Mouse (Mus musculus): Measurements from ENCODE around the gene 1110008P14Rik.

The 1110008P14Rik gene

DNA sequence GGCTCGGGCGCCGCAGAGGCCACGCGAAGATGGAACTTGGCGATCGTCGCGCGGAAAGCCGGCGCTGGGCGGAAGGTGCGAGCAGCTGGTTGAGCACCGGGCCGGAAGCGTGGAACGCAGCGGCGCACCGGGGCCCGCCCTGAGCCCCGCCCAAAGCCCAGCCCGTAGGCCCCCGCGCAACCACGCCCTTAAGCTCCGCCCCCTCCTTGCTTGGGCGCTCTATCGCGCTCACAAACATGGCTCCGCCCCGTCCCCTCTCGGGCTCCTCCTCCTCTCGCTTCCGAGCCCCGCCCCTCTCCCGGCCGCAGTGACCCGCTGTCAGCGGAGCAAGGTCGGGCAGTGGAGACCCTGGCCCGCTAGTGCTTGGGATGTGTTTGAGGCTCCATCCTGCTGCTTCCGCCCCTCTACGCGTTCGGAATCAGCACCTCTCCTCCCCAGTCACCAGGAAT is at the start of gene 1110008P14Rik:
TSS of gene 1110008P14Rik (minus strand) at position 164 of the 449 bp plus-strand sequence.
- DNase-seq: peak; percentile 98

DNA sequence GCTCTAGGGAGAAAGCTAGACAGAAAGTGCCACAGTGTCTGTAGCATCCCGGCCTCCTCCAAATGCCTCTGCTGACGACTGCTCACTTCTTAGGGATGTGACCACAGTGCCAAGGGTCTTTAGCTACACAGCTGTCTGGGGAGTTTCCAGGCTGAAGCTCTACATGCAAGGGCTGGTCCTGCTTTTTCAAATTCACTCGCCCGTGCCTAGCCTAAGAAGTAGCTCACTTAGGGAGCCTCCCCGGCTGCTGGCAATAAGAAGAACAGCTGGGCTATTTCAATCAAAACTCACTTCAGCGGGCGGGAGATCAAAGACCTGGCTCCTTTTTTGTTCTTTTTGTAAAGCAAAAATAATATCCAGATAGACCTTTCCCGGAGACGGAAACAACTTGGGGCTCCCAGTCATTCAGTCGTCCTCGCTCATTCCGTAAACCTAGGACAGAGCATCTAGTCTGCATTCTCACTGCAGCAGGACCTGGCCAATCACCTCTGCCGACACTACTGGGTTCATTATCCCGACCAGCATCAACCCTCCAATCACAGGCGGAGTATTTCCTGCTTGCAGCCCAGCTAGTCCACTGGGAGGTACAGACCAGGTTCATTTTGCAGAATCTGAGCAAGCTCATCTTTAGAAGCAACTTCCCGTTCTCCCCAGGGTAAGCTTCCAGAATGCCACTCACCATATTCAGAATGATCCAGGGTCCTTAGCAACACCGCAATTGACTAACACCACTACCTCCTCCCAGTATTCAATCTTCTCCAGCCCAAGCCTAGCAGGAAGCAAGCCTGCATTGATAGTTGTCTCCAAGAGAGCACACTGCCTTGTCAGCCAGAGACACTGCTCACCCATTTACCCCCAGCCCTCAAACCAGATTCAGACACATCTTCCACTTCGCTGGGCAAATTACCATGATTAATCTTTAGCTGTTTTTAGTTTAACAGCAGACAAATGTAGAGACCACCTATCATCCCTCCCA is 49.3 kb upstream of the 1110008P14Rik start:
- no peak for DNase-seq

DNA sequence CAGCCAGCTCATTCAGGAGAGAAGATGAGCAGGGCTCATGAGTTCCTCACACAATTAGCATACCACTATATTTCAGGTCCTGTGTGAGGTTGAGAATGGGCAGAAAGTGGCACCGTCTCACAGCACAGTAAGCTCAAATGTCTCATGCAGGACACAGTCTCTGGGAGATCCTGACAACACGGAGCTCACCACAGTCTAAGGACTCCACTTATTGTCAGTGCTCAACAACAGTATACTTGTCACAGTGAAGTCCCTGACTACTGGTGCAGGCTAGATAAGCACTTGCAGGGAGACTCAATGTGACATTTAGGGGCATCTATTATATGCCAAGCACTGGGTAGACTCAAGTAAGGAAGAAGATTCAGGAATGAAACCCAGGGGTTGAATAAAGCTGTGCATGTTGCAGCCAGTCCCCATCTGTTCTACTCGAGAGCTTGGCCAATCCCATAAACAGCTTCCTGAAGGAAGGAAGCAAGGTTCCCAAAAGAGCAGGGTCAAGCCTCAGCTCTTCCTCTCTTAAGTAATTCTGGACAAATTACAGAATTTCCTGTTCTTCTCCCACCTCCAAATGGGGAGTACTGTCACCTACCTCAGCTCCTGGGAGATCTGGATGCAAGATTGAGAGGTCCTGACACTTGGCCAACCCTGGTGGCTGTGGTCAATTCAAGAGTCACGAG is 47.6 kb upstream of the 1110008P14Rik start:
- DNase-seq: no peak

DNA sequence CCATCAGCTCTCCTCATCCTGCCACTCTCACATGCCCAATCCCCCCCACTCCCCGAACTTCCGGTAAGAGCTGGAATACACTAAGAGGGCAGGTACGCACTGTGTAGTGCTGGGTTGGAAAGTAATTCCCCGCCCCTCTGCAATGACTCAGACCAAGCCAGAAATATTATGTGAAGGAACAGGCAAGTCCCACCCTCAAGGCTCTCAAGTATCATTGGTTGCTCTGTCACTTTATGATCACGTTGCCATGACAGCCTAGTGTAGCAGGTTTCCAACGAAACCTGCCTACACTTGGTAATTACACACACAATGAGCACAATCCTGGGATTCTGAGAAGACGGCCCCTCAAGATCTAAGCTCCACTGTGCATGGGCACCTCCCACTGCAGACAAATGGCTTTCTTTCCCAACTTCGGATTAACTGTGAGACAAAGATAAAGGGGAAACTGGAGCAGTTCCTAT is 46.6 kb upstream of the 1110008P14Rik start:
- DNase-seq: no peak

DNA sequence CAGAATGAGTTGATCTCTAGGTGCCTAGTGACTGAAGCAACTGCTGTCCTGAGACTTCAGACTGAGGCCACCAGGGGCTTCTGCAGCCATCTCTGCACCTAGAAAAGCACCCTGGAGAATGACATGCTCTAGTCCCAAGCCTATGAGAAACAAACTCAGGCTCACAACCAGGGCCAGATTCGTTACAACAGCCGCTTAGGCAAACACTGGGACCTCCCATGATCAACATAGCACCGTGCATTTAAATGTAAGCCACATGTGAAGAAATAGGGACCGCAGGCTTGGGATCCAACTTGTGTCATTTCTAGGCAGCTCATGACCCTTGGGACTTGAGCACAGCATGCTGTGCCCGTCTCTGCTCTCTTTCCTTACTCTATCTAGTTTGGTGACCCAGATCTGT is 46.0 kb upstream of the 1110008P14Rik start:
- no peak for DNase-seq

DNA sequence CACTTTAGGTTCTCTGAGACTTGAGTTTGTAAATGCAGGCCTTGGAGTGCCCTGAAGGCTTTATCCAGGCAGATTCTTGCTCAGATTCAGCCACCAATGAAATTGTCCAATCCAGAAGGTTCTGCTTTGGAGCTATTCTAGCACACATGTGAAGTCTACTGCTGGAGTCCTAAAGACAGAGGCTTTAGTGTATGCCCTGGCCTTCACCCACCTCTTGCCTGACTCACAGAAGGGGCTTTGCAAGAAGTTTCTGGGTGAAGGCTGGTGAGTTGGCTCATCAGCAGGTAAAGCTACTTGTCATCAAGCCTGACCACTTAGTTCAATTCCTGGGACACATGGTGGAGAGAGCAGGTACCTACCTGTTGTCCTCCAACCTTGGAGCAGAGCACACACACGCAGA is 44.4 kb upstream of the 1110008P14Rik start:
- DNase-seq: no peak

DNA sequence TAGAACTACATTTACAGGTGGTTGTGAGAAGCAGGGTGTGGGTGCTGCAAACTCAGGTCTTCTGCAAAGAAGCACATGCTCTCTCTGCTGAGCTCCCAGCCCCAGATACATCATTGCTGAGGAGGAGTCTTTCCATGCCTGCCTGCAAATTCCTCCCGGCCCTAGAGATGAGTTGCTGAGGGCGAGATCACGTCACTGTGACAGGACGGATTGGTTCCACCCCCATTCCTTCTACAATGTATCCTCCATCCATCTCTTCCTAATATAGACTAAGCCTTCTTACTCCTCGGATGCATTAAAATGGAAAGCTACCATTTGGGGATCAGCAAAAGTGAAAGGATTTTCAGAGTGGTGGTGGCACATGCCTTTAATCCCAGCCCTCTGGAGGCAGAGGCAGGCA is 43.8 kb upstream of the 1110008P14Rik start:
- no peak for DNase-seq

DNA sequence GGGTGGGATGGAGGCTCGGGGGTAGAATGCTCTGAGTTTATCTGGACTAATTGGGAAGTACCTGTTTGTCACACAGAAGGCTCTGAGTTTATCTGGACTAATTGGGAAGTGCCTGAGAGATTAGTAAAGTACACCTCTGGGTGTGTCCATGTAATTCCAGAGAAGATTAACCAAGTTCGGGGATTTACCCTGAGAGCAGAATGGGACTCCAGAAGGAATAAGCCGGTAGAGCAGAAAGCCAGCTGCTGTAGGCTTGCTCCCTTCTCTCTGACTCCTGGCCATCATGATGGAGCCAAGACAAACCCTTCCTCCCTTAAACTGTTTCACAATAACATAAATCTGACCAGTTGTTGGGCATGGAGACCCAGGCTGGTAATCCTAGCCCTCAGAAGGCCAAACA is 43.1 kb upstream of the 1110008P14Rik start:
- no peak for DNase-seq

DNA sequence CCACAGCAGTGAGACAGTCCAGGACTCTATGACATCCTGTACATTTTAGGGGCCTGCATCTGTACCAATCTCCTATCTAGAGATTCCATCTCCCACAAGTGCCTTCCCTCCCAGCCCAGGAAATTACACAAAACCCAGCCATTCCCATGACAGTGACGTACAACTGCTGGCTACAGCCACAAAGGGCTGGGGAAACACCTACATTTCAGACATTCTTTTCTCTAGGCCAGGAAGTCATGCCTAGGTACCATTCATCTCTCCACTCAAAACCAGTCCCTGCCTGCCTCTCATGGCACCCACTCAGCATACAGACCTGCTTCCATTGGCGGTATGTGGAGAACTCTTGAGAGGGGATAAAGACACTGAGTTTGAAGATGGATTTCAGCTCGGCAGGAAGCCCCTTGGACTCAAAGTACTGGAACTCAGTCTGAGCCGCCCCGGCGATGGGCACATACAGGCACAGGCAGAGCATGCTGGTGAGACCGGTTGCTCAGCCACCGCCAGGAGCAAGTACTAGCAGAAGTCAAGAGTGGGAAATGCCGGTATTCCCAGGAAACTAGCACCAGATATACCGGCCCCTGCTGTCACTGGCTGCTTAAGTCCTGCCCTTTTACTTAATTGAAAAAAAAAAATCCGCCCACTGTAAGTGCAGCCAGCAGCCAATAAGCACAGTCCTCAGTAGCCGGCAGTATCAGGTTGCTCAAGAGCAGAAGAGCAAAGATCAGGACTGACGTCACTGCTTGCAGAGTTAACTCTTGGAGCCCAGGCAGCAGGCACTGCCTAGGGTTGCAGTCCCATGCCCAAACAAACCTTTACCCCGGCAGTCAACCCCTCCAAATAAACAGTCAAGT is 42.0 kb upstream of the 1110008P14Rik start:
- DNase-seq: peak; percentile 23

DNA sequence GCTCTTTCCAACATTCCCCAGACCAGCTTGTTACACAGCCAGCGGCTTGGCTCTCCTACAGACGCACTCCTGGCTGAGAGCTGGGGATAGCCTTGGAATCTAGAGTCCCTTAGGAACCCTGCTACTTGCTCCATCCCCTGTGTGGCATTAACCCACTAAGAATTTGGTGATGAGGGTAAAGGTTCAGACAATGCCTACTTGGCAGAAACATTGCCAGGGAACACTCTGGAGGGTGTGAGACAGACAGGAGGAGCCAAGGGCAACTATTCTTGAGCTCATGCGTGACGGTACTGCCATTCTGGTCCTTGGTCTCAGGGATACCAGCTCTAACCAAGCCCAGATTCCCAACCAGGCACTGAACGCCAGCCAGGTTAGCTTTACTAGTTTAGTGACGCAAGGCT is 40.1 kb upstream of the 1110008P14Rik start:
- no peak for DNase-seq

DNA sequence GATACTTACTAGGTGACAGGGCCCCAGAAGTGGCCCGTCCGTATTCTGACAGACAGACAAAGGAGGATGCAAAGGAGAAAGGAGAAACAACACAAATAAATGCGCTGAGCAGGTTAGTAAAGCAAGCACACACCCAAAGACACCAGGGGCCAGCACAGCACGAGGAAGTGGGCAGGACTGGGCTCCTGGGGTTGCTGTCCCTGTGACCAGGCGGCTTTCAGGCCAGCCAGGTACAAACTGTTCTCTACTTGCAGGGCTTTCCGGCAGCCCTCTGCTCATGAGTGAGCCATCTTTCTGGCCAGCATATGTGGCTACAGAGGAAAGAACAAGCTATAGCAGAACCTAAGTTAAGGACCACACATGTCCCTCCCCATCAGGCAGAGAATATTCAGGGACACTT is 38.9 kb upstream of the 1110008P14Rik start:
- no peak for DNase-seq

DNA sequence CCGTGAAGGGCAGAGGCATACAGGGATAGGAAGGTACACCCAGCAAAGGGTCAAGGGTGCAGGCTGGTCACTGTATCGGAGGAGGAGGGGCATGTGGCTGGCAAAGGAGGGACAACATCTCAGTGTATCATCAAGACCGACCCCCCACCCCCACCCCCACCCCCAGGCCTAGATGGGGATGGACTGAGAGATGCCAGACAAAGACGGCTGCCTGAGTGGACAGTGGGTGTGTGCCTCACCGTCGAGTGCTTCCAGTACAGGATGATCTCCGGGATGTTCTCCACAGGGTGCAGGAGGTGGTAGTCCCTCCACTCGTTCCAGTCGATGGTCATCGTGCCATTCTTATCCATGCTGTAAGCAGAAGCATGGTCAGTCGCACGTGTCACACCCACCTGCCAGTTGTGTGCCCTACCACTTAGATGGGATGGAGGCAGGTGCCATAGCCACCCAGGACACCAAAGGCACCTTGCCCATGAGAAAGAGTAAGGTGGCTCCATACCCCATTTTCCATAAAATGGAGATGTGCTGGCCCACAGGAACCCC is 38.4 kb upstream of the 1110008P14Rik start:
- DNase-seq: no peak

DNA sequence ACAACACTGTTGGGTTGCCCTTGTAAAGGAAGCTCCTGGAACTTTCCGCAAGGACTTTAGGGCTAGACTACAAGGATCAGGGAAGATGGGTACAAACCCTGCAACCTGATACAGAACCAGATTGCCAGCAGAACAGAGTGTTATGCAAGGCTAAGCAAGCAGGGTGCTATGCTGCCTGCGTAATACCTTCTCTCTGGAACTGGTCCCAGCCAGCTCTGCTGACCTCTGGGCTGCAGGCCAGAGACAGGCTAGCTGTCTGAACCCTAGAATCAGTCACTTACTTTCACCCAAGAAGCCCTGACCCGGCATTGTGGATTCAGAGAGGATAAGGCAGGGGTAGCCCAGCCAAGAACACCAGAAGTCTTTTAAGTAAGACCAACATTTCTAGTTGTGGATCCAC is 37.6 kb upstream of the 1110008P14Rik start:
- DNase-seq: no peak

DNA sequence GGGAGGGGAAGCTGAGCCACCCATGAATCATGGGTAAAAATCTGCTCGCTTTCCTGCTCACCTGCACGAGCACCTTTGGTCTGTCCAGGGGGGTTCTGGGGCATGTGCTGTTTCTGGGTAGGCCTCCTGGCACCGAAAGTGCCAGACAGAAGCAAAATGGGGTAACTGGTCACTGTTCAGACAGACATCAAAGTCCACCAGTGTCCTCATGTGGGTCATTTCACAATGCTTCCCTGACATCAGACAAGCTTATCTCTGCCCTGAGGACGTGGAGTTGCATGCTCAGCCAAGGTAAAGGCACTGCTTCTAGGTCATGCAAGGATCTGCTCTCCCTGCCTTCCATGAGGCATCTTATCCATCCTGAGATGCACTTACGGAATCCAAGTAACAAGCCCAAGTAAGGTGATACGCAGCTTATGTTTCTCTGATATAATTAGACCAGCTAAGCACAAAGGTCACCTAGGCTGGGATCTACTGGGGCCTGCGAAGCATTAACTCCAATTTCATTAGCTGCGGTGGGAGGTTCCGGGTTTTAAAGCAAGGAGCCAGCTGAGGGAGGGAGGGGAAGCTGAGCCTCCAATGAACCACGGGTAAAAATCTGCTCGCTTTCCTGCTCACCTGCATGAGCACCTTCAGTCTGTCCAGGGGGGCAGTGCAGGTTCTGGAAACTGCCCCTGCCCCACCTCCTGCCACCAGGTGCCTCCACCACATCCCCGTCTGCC is 36.9 kb upstream of the 1110008P14Rik start:
- DNase-seq: no peak

DNA sequence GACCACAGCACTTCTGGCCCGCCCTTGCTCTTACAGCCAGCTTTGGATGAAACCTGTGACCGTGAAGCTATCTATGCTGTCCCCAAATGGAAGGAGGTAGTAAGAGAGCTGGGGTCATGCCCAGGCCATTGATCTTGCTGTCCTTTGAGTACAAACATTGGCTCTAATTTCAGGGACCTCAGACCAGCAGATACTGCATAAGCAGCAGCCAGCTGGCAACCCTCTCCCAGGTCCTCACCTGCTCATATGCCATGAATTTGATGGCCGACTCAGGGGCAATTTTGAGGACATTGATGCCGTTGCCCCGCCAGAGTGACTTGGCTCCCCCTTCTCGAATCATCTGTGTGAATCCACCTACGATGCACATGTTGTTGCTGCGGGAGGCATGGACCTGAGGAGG is 35.7 kb upstream of the 1110008P14Rik start:
- no peak for DNase-seq

DNA sequence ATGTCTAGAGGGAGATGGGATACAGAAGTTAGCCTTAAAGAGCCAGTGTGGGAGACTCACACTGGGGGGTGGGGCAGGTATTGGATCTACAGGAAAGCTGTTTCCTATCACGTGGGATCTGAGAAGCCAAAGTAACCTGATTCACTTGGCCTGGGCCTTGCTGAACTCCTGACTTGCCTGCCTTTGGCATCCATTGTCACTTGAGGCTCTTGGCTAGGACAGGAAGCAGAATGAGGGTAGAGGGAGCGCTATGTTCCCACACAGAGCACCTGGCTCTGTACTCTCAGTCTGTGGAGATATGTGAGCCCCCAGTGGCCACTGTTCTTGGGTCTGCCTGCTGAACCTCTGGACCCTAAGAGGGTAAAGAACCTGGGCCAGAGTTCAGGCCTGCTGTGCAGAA is 34.8 kb upstream of the 1110008P14Rik start:
- DNase-seq: no peak

DNA sequence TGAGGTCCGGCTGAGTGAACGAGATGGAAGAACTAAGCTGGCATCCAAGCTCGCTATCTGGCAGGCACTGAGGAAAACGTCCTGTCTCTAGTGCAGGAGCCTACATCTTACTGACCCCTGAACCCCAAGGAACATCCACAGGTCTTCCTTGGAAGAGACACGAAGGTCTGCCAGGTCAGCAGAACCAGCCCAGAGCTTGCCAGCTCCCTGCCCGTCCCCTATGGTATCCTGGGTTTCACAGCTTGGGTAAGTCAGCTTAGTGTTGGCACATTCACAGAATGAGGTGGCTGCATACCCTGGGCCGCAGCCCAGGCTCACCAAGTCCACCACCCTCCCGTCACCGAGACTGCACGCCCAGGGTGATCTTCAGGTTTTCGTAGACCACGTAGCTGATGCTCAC is 34.1 kb upstream of the 1110008P14Rik start:
- no peak for DNase-seq

DNA sequence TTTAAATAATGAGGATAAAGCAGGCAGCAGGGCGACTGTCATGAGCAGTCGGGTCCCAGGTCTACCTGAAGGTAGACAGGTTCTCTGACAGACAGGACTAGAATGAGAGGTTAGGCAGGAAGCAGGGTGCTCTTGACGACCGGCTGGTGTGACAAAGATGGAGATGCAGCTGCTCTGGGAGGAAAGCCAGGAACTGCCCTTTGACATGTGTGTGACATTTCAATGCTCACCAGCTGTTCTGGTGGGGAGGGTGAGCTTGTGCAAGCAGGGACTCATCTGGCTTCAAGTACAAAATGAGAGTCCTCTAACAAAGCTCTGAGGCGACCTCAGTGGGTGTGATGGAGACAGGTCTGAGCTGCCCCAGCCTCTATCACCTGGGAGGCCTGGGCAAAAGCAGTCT is 32.2 kb upstream of the 1110008P14Rik start:
- no peak for DNase-seq

DNA sequence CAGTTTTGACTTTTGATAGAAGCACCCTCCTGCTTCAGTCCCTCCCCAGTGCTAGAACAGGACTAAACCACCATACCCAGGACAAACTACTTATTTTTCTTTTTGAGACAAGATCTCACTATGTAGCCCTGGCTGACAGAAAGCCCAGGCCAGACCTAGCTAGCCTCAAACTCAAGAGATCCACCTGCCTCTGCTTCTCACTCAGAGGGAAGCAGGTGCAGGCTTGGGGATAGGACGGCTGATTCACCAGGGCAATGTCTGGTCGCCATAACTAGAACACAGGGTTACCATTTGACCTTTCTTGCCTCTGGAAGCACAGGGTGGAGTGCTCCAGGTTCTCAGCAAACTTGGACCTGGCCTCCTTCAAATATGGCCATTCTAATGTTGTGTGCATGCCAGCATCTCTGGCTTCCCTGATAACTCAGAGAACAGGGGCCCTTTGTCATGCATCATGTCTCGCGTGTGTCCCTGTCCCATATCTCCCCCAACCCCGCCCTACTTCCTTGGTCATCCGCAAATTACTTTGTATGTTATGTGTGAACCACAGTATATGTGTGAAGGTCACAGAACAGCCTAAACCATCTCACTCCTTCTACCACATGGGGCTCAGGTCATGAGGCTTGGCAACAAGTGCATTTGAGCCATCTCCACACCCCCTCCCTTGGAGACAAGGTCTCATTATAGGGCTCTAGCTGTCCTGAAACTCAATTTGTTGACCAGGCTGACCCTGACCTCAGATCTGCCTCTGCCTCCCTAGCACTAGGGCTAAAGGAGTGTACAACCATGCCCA is 31.2 kb upstream of the 1110008P14Rik start:
- DNase-seq: no peak

DNA sequence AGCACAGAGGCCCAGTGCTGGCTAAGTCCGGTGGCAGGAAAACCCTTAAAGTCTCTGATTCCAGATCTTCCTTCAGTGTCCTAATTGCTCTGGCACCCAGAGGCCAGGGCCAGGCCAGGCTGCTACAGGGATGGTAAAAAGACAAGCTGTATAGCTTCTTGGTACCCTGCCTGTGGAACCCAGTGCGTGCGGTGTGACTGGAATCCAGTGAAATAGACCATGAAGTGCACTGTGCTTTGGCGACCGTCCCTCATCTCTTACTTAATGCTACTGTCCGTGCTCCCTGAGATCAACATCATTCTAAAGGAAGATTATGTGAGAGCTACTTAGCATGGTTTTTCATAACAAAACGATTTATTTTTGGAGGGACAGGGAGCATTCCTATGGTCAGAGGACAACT is 29.7 kb upstream of the 1110008P14Rik start:
- no peak for DNase-seq
